Mouse (Mus musculus) hindbrain, embryonic 14.5 days (tissue): ENCODE data around the gene Olfr815. TPM values are rescaled to one million over a fixed set of nuclear protein-coding genes. Genes with fewer than 3 reads are reported as not detected.
"Not testable (repeated sequence)": the region's sequence is repeated elsewhere in the genome, so short reads cannot be mapped to it uniquely, and the experiment has no call there.

ENCODE experiments used
- ATAC-seq: fragments of 200-750 bp; cut with Nextera tagmentation; 2 replicates; pipeline ENCODE4 v1.8.0; 2017; ENCODE audit warnings: moderate number of reproducible peaks, mild to moderate bottlenecking, moderate TSS enrichment, moderate library complexity; ENCODE audit not compliant: low FRiP score
- DNase-seq: peaks from one replicate; pipeline ENCODE4 v3.0.0-alpha.2; 2015; ENCODE audit warnings: low spot score
- H3K27ac ChIP-seq: fragments of 300-500 bp; sonication (generic); 2 replicates; pipeline ENCODE4 v1.5.1; 2014; ENCODE audit warnings: mild to moderate bottlenecking, moderate library complexity
- H3K27me3 ChIP-seq: fragments of 300-500 bp; sonication (generic); 2 replicates; pipeline ENCODE4 v1.6.1; 2014; ENCODE audit warnings: mild to moderate bottlenecking, low read length, mixed read lengths; ENCODE audit not compliant: control insufficient read depth, insufficient read depth
- H3K36me3 ChIP-seq: fragments of 300-500 bp; sonication (generic); replicated peaks from 2 replicates; pipeline ENCODE4 v1.6.1; 2014; ENCODE audit not compliant: control insufficient read depth, insufficient read depth
- H3K4me1 ChIP-seq: fragments of 300-500 bp; sonication (generic); replicated peaks from 2 replicates; pipeline ENCODE4 v1.6.1; 2014; ENCODE audit warnings: antibody characterized with exemption, low read length, mixed read lengths; ENCODE audit not compliant: control insufficient read depth, insufficient read depth
- H3K4me2 ChIP-seq: fragments of 300-500 bp; sonication (generic); replicated peaks from 2 replicates; pipeline ENCODE4 v1.6.1; 2014; ENCODE audit warnings: mild to moderate bottlenecking, moderate library complexity
- H3K4me3 ChIP-seq: fragments of 300-500 bp; sonication (generic); replicated peaks from 2 replicates; pipeline ENCODE4 v1.5.1; 2014; ENCODE audit warnings: mild to moderate bottlenecking, low read length
- H3K9ac ChIP-seq: fragments of 300-500 bp; sonication (generic); 2 replicates; pipeline ENCODE4 v1.6.1; 2014
- H3K9me3 ChIP-seq: fragments of 300-500 bp; sonication (generic); 2 replicates; pipeline ENCODE4 v1.6.1; 2016; ENCODE audit warnings: low read length; ENCODE audit not compliant: control insufficient read depth
- WGBS: fragments of 180-500 bp; shearing (Covaris S2); extraction: QIAGEN DNeasy Blood & Tissue Kit; methylation state at CpG from one replicate; pipeline ENCODE4 v1.1.7; 2014; 5-methylcytosine and 5-hydroxymethylcytosine counted together
- polyA plus RNA-seq: library from polyadenylated mRNA; unstranded; fragments of >200 nt; fragmentation: Nextera tagmentation; extraction: Ambion mirVana; gene quantifications from 2 replicates; pipeline ENCODE4 v1.2.1, GENCODE M21; 2014

Olfr815 gene
- polyA plus RNA-seq: not detected in 2 replicates

- not testable (repeated sequence) for H3K27ac ChIP-seq, H3K9ac ChIP-seq, H3K27me3 ChIP-seq, DNase-seq, H3K36me3 ChIP-seq, H3K9me3 ChIP-seq, H3K4me2 ChIP-seq, H3K4me3 ChIP-seq, H3K4me1 ChIP-seq, ATAC-seq
- no CpG with 5 or more reads among the region's 1 CpGs for WGBS
Measured at GRCm38 (mm10) chr10:129905767-129906166, at the start of gene Olfr815. TSS of gene Olfr815 (minus strand) at chr10:129905867.

GRCm38 (mm10) chr10:129949000-129949399 is 43.3 kb upstream of the Olfr815 start, which contains the start of gene Olfr818:
TSS of gene Olfr818 (minus strand) at chr10:129949100.
- no peaks in the 10 kb centered on the region for H3K4me1 ChIP-seq
- DNase-seq (no peak), ATAC-seq (no peak)
- no peak within 1 kb of the TSS for H3K4me2 ChIP-seq
- H3K27me3 ChIP-seq: no peaks in the 10 kb centered on the region
- no peak within 1 kb of the TSS for H3K4me3 ChIP-seq
- no peaks in the 10 kb centered on the region for H3K36me3 ChIP-seq
- WGBS: 93% methylated on average over 2 of the region's 2 CpGs
- no peak within 1 kb of the TSS for H3K27ac ChIP-seq
- no peak within 1 kb of the TSS for H3K9ac ChIP-seq
- no peaks in the 10 kb centered on the region for H3K9me3 ChIP-seq

- Histone ChIP-seq H3K4me3 (no peak within 1 kb of the TSS), H3K27me3 (no peaks in the 10 kb centered on the region), H3K36me3 (no peaks in the 10 kb centered on the region), H3K9ac (no peak within 1 kb of the TSS), H3K4me1 (no peaks in the 10 kb centered on the region), H3K9me3 (no peaks in the 10 kb centered on the region), H3K4me2 (no peak within 1 kb of the TSS), H3K27ac (no peak within 1 kb of the TSS)
- 70% methylated on average over 1 of the region's 1 CpGs for WGBS
- ATAC-seq (no peak), DNase-seq (no peak)
Measured at GRCm38 (mm10) chr10:129915497-129915896, 9.8 kb upstream of the Olfr815 start, which contains the start of gene Olfr816. TSS of gene Olfr816 (minus strand) at chr10:129915597.

- H3K4me3 ChIP-seq: no peak overlapping the region
- no peaks in the 10 kb centered on the region for H3K4me1 ChIP-seq
- no peak for DNase-seq
- no peak overlapping the region for H3K4me2 ChIP-seq
- no peaks in the 10 kb centered on the region for H3K27me3 ChIP-seq
- 96% methylated on average over 7 of the region's 7 CpGs for WGBS
- no peaks in the 10 kb centered on the region for H3K36me3 ChIP-seq
- H3K9me3 ChIP-seq: no peaks in the 10 kb centered on the region
- no peak overlapping the region for H3K27ac ChIP-seq
- ATAC-seq: no peak
- H3K9ac ChIP-seq: no peak overlapping the region
Measured at GRCm38 (mm10) chr10:129885934-129886333, 19.7 kb downstream of the Olfr815 start.

GRCm38 (mm10) chr10:129885496-129885895 is 20.2 kb downstream of the Olfr815 start:
- H3K4me1 ChIP-seq, H3K9ac ChIP-seq, H3K27me3 ChIP-seq, H3K4me2 ChIP-seq, H3K4me3 ChIP-seq, H3K9me3 ChIP-seq, H3K27ac ChIP-seq, ATAC-seq, H3K36me3 ChIP-seq, DNase-seq: not testable (repeated sequence)
- WGBS: 87% methylated on average over 6 of the region's 6 CpGs

GRCm38 (mm10) chr10:129879751-129880150 is 25.9 kb downstream of the Olfr815 start, which contains the start of gene Olfr814:
TSS of gene Olfr814 (minus strand) at chr10:129879851.
- WGBS: no CpG with 5 or more reads among the region's 1 CpGs
- not testable (repeated sequence) for H3K9ac ChIP-seq, DNase-seq, H3K36me3 ChIP-seq, H3K27ac ChIP-seq, H3K4me3 ChIP-seq, ATAC-seq, H3K4me1 ChIP-seq, H3K4me2 ChIP-seq, H3K27me3 ChIP-seq, H3K9me3 ChIP-seq

GRCm38 (mm10) chr10:129855067-129855466 is 50.6 kb downstream of the Olfr815 start, which contains the start of gene Olfr813:
TSS of gene Olfr813 (plus strand) at chr10:129855367.
- no peaks in the 10 kb centered on the region for H3K9me3 ChIP-seq
- no peak within 1 kb of the TSS for H3K9ac ChIP-seq
- no peaks in the 10 kb centered on the region for H3K27me3 ChIP-seq
- H3K4me3 ChIP-seq: no peak within 1 kb of the TSS
- no peaks in the 10 kb centered on the region for H3K4me1 ChIP-seq
- no peak within 1 kb of the TSS for H3K4me2 ChIP-seq
- ATAC-seq: no peak
- no peak for DNase-seq
- no peak within 1 kb of the TSS for H3K27ac ChIP-seq
- no peaks in the 10 kb centered on the region for H3K36me3 ChIP-seq

Other genes with a start within 250 kb of the Olfr815 start
- gene Olfr800, start 248.2 kb downstream of the Olfr815 start, polyA plus RNA-seq: not detected in 2 replicates
- not detected in 2 replicates for gene Olfr801, start 232.0 kb downstream of the Olfr815 start, polyA plus RNA-seq
- gene Olfr802, start 217.7 kb downstream of the Olfr815 start, polyA plus RNA-seq: 0.05 TPM in 1 of 2 replicates, not detected in the other
- not detected in 2 replicates for gene Olfr803, start 211.6 kb downstream of the Olfr815 start, polyA plus RNA-seq
- not detected in 2 replicates for gene Olfr804, start 202.7 kb downstream of the Olfr815 start, polyA plus RNA-seq
- gene Olfr805, start 176.5 kb downstream of the Olfr815 start, polyA plus RNA-seq: not detected in 2 replicates
- not detected in 2 replicates for gene Olfr806, start 163.9 kb downstream of the Olfr815 start, polyA plus RNA-seq
- gene Olfr807, start 148.1 kb downstream of the Olfr815 start, polyA plus RNA-seq: not detected in 2 replicates
- gene Olfr808, start 140.4 kb downstream of the Olfr815 start, polyA plus RNA-seq: not detected in 2 replicates
- gene Olfr809, start 131.2 kb downstream of the Olfr815 start, polyA plus RNA-seq: not detected in 2 replicates
- not detected in 2 replicates for gene Olfr810, start 111.0 kb downstream of the Olfr815 start, polyA plus RNA-seq
- gene Olfr811, start 101.5 kb downstream of the Olfr815 start, polyA plus RNA-seq: not detected in 2 replicates
- not detected in 2 replicates for gene Olfr812, start 59.8 kb downstream of the Olfr815 start, polyA plus RNA-seq
- not detected in 2 replicates for gene Olfr813, start 50.5 kb downstream of the Olfr815 start, polyA plus RNA-seq
- not detected in 2 replicates for gene Olfr814, start 26.0 kb downstream of the Olfr815 start, polyA plus RNA-seq
- gene Olfr816, start 9.7 kb upstream of the Olfr815 start, polyA plus RNA-seq: not detected in 2 replicates
- not detected in 2 replicates for gene Olfr818, start 43.2 kb upstream of the Olfr815 start, polyA plus RNA-seq
- gene Olfr819, start 61.4 kb upstream of the Olfr815 start, polyA plus RNA-seq: not detected in 2 replicates
- gene Olfr247, start 70.3 kb upstream of the Olfr815 start, polyA plus RNA-seq: not detected in 2 replicates
- gene Gm10310, start 79.2 kb upstream of the Olfr815 start, polyA plus RNA-seq: not detected in 2 replicates
- not detected in 2 replicates for gene Olfr820, start 106.8 kb upstream of the Olfr815 start, polyA plus RNA-seq
- gene Olfr821, start 124.5 kb upstream of the Olfr815 start, polyA plus RNA-seq: not detected in 2 replicates
- not detected in 2 replicates for gene Olfr822, start 165.3 kb upstream of the Olfr815 start, polyA plus RNA-seq
- gene Olfr823, start 209.5 kb upstream of the Olfr815 start, polyA plus RNA-seq: not detected in 2 replicates
- not detected in 2 replicates for gene Olfr824, start 224.1 kb upstream of the Olfr815 start, polyA plus RNA-seq